Mouse (Mus musculus): ENCODE data around the gene Scml4. TPM values are rescaled to one million over a fixed set of nuclear protein-coding genes. Genes with fewer than 3 reads are reported as not detected.

Gene Scml4
- polyA plus RNA-seq, 1 experiment from 2014 or later: 5.4 TPM

GRCm38 (mm10) chr10:42940193-42941050 is 80.3 kb downstream of the Scml4 start:
- Histone ChIP-seq H3K27ac (replicated peaks) (no peak overlapping the region), H3K4me3 (no peak overlapping the region)
- WGBS: 76% methylated on average over 21 of the region's 21 CpGs

GRCm38 (mm10) chr10:42941278-42941677 is 81.1 kb downstream of the Scml4 start:
- Histone ChIP-seq H3K27ac (replicated peaks) (peak overlapping the region; percentile 49), H3K9ac (replicated peaks) (no peak overlapping the region), H3K27me3 (no peaks in the 10 kb centered on the region), H3K4me2 (replicated peaks) (peak overlapping the region; percentile 12; the same call in 1 of the 2 replicates), H3K9me3 (no peaks in the 10 kb centered on the region), H3K4me1 (peaks cover 17% of the 10 kb centered on the region; the same call in 1 of the 2 replicates), H3K36me3 (no peaks in the 10 kb centered on the region), H3K4me3 (no peak overlapping the region)
- WGBS: 77% methylated on average over 4 of the region's 4 CpGs
- no peak for ATAC-seq (ENCODE audit: low FRiP score, low read depth)

More at GRCm38 (mm10) chr10:42940193-42941050, 80.3 kb downstream of the Scml4 start:
- Histone ChIP-seq H3K9me3 (no peaks in the 10 kb centered on the region), H3K27me3 (no peaks in the 10 kb centered on the region), H3K36me3 (no peaks in the 10 kb centered on the region), H3K4me2 (replicated peaks) (no peak overlapping the region), H3K4me1 (peaks cover 17% of the 10 kb centered on the region; the same call in 1 of the 2 replicates), H3K9ac (replicated peaks) (no peak overlapping the region)
- ATAC-seq (ENCODE audit: low FRiP score, low read depth): no peak

- Histone ChIP-seq H3K36me3 (no peaks in the 10 kb centered on the region), H3K4me2 (replicated peaks) (peak overlapping the region; percentile 12; the same call in 1 of the 2 replicates), H3K27me3 (no peaks in the 10 kb centered on the region), H3K9ac (replicated peaks) (no peak overlapping the region), H3K27ac (replicated peaks) (peak overlapping the region; percentile 49), H3K4me3 (no peak overlapping the region), H3K4me1 (peaks cover 17% of the 10 kb centered on the region; the same call in 1 of the 2 replicates), H3K9me3 (no peaks in the 10 kb centered on the region)
- WGBS: 53% methylated on average over 14 of the region's 14 CpGs
- ATAC-seq (ENCODE audit: low FRiP score, low read depth): peak; percentile 66
These were observed 81.6 kb downstream of the Scml4 start for GRCm38 (mm10) chr10:42941697-42942221.

- Histone ChIP-seq H3K4me1 (peaks cover 17% of the 10 kb centered on the region; the same call in 1 of the 2 replicates), H3K27me3 (no peaks in the 10 kb centered on the region), H3K4me2 (replicated peaks) (no peak overlapping the region), H3K36me3 (no peaks in the 10 kb centered on the region), H3K27ac (replicated peaks) (no peak overlapping the region), H3K9ac (replicated peaks) (no peak overlapping the region), H3K9me3 (no peaks in the 10 kb centered on the region), H3K4me3 (no peak overlapping the region)
- 96% methylated on average over 3 of the region's 3 CpGs for WGBS
- no peak for ATAC-seq (ENCODE audit: low FRiP score, low read depth)
These were observed 82.1 kb downstream of the Scml4 start for GRCm38 (mm10) chr10:42942300-42942699.

- H3K27me3 ChIP-seq: no peaks in the 10 kb centered on the region
- no peaks in the 10 kb centered on the region for H3K36me3 ChIP-seq
- H3K4me2 ChIP-seq (replicated peaks): no peak overlapping the region
- WGBS: 51% methylated on average over 4 of the region's 4 CpGs
- no peaks in the 10 kb centered on the region for H3K9me3 ChIP-seq
- H3K4me3 ChIP-seq: no peak overlapping the region
- no peak overlapping the region for H3K27ac ChIP-seq (replicated peaks)
- no peak for ATAC-seq (ENCODE audit: low FRiP score, low read depth)
- no peak overlapping the region for H3K9ac ChIP-seq (replicated peaks)
- peaks cover 27% of the 10 kb centered on the region for H3K4me1 ChIP-seq
These were observed 85.1 kb downstream of the Scml4 start for GRCm38 (mm10) chr10:42945316-42945715.

- Histone ChIP-seq H3K4me1 (peaks cover 17% of the 10 kb centered on the region), H3K4me2 (replicated peaks) (no peak overlapping the region), H3K9me3 (no peaks in the 10 kb centered on the region), H3K4me3 (no peak overlapping the region), H3K27ac (replicated peaks) (no peak overlapping the region), H3K36me3 (no peaks in the 10 kb centered on the region), H3K9ac (replicated peaks) (no peak overlapping the region), H3K27me3 (no peaks in the 10 kb centered on the region; the same call in 1 of the 2 replicates)
- ATAC-seq (ENCODE audit: low FRiP score, low read depth): no peak
- 90% methylated on average over 5 of the region's 5 CpGs for WGBS
These were observed 87.2 kb downstream of the Scml4 start for GRCm38 (mm10) chr10:42947336-42947735.

- Histone ChIP-seq H3K27me3 (peaks cover 11% of the 10 kb centered on the region), H3K9ac (replicated peaks) (peak overlapping the region; percentile 15; the same call in 1 of the 2 replicates), H3K36me3 (no peaks in the 10 kb centered on the region), H3K4me1 (peaks cover 17% of the 10 kb centered on the region), H3K27ac (replicated peaks) (no peak overlapping the region), H3K9me3 (0 out of 2 replicates have a peak, but pooled peaks cover 3% of the 10 kb centered on the region), H3K4me2 (replicated peaks) (peak overlapping the region; percentile 44), H3K4me3 (no peak overlapping the region)
- peak; percentile 80 for ATAC-seq (ENCODE audit: low FRiP score, low read depth)
- 0% methylated on average over 6 of the region's 8 CpGs for WGBS
These were observed 90.1 kb downstream of the Scml4 start for GRCm38 (mm10) chr10:42950252-42950751.

- H3K27me3 ChIP-seq: peaks cover 19% of the 10 kb centered on the region
- 0 out of 2 replicates have a peak, but pooled peaks cover 3% of the 10 kb centered on the region for H3K9me3 ChIP-seq
- no peak for ATAC-seq (ENCODE audit: low FRiP score, low read depth)
- no peak overlapping the region for H3K4me2 ChIP-seq (replicated peaks)
- H3K4me3 ChIP-seq: no peak overlapping the region
- WGBS: 72% methylated on average over 20 of the region's 20 CpGs
- H3K4me1 ChIP-seq: peaks cover 17% of the 10 kb centered on the region
- H3K9ac ChIP-seq (replicated peaks): no peak overlapping the region
- no peak overlapping the region for H3K27ac ChIP-seq (replicated peaks)
- no peaks in the 10 kb centered on the region for H3K36me3 ChIP-seq
These were observed 91.2 kb downstream of the Scml4 start for GRCm38 (mm10) chr10:42951078-42952045.

GRCm38 (mm10) chr10:42952046-42952420 is 91.9 kb downstream of the Scml4 start:
- ATAC-seq (ENCODE audit: low FRiP score, low read depth): no peak
- peaks cover 24% of the 10 kb centered on the region for H3K27me3 ChIP-seq
- no peak overlapping the region for H3K4me3 ChIP-seq
- H3K4me2 ChIP-seq (replicated peaks): no peak overlapping the region
- H3K4me1 ChIP-seq: peaks cover 17% of the 10 kb centered on the region
- H3K36me3 ChIP-seq: no peaks in the 10 kb centered on the region
- H3K9me3 ChIP-seq: 0 out of 2 replicates have a peak, but pooled peaks cover 3% of the 10 kb centered on the region
- H3K9ac ChIP-seq (replicated peaks): no peak overlapping the region
- WGBS: 78% methylated on average over 9 of the region's 9 CpGs
- H3K27ac ChIP-seq (replicated peaks): no peak overlapping the region

GRCm38 (mm10) chr10:42953601-42954000 is 93.4 kb downstream of the Scml4 start:
- no peaks in the 10 kb centered on the region for H3K36me3 ChIP-seq
- H3K27me3 ChIP-seq: peaks cover 31% of the 10 kb centered on the region
- 72% methylated on average over 5 of the region's 5 CpGs for WGBS
- H3K27ac ChIP-seq (replicated peaks): no peak overlapping the region
- ATAC-seq (ENCODE audit: low FRiP score, low read depth): no peak
- no peak overlapping the region for H3K9ac ChIP-seq (replicated peaks)
- no peak overlapping the region for H3K4me3 ChIP-seq
- H3K9me3 ChIP-seq: 0 out of 2 replicates have a peak, but pooled peaks cover 3% of the 10 kb centered on the region
- H3K4me2 ChIP-seq (replicated peaks): no peak overlapping the region
- H3K4me1 ChIP-seq: peaks cover 30% of the 10 kb centered on the region

GRCm38 (mm10) chr10:42955205-42955604 is 95.0 kb downstream of the Scml4 start:
- Histone ChIP-seq H3K4me2 (replicated peaks) (no peak overlapping the region), H3K4me1 (peaks cover 27% of the 10 kb centered on the region)

More at GRCm38 (mm10) chr10:42955205-42955604, 95.0 kb downstream of the Scml4 start:
- H3K9ac ChIP-seq (replicated peaks): no peak overlapping the region
- ATAC-seq (ENCODE audit: low FRiP score, low read depth): no peak
- no peak overlapping the region for H3K27ac ChIP-seq (replicated peaks)
- no peak overlapping the region for H3K4me3 ChIP-seq
- peaks cover 31% of the 10 kb centered on the region for H3K27me3 ChIP-seq
- H3K9me3 ChIP-seq: 0 out of 2 replicates have a peak, but pooled peaks cover 3% of the 10 kb centered on the region
- H3K36me3 ChIP-seq: no peaks in the 10 kb centered on the region
- WGBS: 99% methylated on average over 3 of the region's 3 CpGs

Measured in midbrain, embryonic 12.5 days (tissue).